Mouse (Mus musculus): Measurements from ENCODE around the gene Srd5a3.

Gene Srd5a3

GRCm38 (mm10) chr5:76154434-76155165, 14.5 kb downstream of the Srd5a3 start:
- peak; percentile 33 for DNase-seq

DNA sequence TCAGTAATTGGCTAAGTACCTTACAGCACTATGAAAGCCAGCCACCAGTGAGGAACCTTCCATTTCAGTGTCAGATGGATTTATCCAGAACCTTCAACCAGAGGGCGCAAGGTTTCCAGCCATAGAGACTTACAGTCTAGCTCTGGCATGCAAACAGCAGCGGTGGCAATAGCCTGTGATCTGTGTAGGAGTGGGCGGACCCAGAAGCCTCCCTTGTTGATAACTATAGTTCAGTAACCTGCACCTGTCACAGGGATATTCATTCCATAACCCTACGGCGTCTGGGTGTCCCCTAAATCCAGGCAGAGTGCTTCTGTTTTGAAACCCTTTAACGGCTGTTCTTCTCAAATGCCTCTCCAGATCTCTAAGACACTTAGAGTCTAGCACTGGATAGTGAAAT, 19.5 kb downstream of the Srd5a3 start:
- no peak for DNase-seq

DNA sequence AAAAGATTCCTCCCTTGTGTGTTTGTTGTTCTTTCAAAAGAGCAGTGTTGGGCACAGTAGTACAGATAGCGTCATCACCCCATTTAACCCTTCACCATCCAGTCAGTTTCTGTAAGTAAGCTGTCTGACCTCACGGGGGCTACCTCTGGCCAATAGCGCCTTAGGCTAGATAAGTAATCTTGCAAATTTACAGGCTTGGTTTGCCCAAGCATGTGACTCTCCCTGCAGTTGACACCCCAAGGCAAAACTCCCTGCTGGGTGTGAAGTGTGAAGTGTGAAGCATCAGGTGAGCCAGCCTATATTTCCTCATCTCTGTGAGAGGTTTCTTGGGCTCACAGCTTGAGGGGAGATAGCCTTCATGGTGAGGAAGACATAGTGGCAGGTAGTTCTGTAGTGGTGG, 20.0 kb downstream of the Srd5a3 start:
- no peak for DNase-seq

DNA sequence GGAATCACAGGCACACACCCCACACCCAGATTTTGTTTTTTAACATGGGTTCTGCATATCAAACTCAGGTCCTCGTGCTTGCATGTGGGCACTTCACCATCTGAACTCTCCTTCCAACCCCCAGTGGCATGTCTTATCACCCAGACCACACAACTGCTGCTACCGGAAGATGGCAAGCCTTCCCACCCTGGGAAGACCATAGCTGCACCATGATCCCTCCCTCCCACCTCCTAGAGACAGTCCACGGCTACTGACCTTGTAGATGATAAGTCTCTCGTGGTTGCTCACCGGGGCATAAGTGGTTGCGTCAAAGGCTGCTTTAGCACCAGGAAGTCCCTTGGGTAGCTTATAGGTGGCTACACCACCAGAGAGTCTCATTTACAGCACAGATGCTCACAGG, 21.4 kb downstream of the Srd5a3 start:
- no peak for DNase-seq

DNA sequence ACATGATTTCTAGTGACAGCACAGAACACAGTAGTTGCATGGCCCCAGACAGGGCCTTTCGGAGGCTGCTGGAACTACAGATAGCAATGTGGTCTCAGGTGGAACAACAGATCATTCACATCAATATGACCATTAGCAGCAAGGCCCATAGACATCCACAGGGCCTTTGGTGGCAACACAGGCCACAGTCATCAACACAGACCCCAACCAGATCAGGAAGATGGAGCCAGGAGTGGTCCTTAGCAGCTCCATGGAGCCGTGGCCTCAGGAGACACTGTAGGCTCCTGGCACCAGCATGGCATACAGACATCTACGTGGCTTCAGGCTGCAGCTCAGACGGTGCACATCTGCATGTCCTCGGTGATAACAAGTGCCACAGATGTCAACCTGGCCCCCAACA, 22.9 kb downstream of the Srd5a3 start:
- DNase-seq: no peak

DNA sequence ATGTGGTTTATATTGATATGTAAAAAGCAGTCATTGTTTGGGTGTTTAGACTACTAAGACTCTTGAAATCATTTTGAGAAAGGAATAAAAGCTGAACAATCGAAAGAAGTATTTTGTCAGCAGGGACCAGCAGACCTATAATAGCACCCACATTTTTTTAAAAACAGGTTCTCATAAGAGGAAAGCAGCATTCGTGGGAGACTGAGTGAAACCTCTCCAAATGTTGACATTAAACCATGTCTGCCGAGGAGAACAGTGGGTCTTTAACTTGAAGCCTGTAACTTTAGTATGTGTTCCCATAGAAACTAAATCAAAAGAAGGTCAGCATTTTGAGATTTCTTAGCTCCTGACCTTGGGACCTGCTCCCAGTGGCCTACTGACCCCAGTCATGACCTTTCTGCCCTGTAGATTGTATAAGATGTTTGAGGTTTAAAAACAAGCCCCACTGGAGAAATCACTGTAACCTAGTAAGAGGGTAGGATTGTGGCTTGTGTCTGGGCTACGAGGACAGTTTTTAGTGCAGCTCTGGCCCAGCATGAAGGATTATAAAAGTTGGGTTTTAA, 23.8 kb downstream of the Srd5a3 start:
- DNase-seq: no peak

- no peak for DNase-seq
Measured at GRCm38 (mm10) chr5:76164827-76165226, 24.8 kb downstream of the Srd5a3 start.

DNA sequence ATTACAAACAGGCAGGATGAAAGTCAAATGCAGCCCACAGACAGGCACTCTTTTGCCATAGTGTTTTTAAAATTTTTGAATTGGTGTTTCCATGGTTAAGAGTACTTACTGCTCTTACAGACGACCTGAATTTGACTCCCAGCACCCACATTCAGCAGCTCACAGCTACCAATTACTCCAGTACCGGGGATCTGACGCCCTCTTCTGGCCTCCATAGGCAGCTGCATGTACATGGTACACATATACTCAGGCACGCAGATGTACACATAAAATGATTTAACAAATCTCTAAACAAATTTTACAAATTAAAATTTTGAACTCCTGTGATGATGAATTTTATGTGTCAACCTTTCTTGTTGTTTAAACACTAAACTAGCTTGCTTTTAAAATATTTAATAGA, 30.5 kb downstream of the Srd5a3 start:
- no peak for DNase-seq

GRCm38 (mm10) chr5:76171039-76171438, 31.0 kb downstream of the Srd5a3 start:
- no peak for DNase-seq

DNA sequence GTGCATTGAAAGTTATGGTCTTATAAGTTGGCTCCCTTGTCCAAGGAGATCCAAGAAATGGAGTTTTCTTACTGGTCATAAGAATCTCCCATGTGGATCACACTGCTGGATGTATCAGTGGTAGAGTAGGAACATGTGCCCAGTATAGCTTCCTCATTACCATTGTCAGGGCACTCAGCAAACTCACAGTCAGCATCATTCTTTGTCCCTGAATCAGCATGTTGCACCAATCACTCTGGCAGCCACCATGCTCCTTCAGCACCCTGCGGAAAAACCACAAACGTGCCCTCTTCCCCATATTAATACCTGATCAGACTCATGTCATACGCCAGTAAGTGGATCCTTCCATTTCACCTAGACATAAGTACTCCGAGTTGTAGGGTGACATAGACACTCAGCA, 35.0 kb downstream of the Srd5a3 start:
- DNase-seq: no peak

GRCm38 (mm10) chr5:76176411-76176810, 36.3 kb downstream of the Srd5a3 start:
- DNase-seq: peak; percentile 32

- no peak for DNase-seq
Measured at GRCm38 (mm10) chr5:76176841-76177240, 36.8 kb downstream of the Srd5a3 start.

- DNase-seq: no peak
Measured at GRCm38 (mm10) chr5:76177664-76178063, 37.6 kb downstream of the Srd5a3 start.

DNA sequence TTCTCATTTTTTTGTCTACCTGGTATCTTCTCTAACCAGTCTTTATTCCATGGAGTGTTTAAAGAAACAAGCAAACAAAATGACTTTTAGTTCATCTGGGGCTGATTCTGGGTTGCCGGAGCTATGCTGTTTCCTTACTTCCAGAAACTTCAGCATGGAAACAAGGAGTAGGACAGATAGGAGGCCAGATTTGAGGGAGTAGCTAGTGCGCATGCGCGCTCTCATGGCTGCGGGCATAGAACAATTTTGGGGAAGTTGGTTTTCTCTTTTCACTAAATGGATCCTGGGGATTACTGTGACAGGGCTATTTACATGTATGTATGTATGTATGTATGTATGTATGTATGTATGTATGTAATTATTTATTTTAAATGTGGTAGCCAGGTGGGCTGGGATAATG, 39.1 kb downstream of the Srd5a3 start:
- DNase-seq: no peak

GRCm38 (mm10) chr5:76179791-76180190, 39.7 kb downstream of the Srd5a3 start:
- no peak for DNase-seq

DNA sequence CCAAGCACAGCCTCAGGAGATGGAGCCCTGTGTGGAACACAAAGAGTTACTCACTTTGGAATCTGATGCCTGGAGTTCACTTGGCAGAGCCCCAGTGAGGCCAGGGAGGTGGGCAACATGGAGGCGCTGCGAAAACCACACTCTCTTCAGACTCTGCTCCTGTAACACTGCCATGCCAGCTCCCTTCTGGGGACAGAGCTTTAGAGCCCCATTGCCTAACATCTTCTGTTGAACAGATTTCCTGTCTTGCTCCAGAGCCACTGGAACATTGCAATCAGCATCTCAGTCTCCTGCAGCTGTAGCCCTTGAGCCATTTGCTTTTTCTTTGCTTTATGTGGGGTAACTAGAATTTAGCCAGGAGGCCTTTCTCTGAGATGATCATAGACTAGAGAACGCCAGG, 42.3 kb downstream of the Srd5a3 start:
- peak; percentile 19 for DNase-seq

DNA sequence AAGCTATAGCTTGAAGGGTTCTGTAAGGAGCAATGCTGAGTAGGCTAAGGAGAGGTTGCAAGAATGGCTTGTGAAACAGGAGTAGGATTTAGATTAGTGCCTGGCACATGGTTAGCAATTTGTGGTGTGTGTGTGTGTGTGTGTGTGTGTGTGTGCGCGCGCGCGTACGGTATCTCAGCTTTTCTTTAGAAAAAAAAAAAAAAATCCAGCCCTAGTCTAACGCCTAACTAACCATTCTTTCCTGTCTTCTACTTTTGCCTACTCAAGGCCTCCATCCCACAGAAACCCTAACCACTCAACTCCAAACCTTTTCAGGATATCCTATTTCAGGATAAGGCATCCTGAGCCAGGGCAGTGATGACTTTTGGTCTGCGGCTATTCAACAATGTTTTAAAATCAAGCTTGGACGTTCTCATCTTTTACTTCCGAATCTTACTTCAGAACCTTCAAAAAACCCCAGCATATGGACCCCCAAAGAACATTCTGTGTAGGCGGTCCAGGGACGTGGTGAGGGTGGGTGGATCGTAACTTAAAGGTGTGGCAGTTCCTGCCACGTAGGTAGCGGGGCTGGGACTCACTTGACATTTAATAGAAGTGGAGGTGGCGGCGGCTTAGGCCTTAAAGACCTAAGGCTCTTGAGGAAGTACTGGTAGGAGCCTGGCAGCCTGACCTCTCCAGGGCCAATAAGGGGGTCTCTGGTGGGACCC, 43.1 kb downstream of the Srd5a3 start:
- no peak for DNase-seq

- DNase-seq: peak; percentile 96
Measured at GRCm38 (mm10) chr5:76183750-76184261, 43.7 kb downstream of the Srd5a3 start, which contains the start of gene Tmem165. Tmem165 (plus strand) TSS chr5:76183880.

DNA sequence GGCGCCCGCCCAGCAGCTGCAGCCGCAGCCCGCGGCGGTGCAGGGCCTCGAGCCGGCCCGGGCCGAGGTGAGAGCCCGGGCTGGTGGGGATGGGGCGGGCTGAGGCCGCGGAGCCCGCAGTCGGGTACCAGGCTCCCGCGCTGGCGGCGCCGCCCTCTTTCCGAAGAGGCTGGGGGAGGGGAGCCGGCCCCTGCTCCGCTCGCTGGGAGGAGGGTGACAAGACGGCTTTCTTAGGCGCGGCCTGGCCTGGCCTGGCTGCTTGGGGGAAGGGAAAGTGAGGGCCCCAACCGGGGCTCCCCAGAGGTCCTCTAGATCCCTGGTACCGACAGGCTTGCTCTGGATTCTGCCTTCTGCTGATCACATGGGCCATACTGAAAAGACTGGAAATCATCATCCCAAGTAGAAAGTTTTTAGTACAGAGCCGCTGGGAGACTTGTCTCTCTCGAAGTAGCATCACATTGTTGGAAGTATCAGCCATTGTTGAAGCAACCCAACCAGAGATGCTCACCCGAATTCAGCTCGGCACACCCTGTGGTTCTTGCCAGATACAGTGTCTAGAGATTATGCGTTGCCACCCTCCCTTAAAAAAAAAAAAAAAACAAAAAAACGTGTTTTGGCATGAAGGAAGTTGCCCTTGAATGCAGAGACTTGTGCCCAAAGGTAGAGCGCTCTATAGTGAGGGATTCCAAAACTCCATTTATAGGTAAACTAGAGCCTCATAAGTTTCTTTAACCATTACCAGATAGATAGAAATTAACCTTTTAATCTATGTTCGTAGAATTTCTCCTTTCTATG, 44.4 kb downstream of the Srd5a3 start:
- DNase-seq: peak; percentile 88

DNA sequence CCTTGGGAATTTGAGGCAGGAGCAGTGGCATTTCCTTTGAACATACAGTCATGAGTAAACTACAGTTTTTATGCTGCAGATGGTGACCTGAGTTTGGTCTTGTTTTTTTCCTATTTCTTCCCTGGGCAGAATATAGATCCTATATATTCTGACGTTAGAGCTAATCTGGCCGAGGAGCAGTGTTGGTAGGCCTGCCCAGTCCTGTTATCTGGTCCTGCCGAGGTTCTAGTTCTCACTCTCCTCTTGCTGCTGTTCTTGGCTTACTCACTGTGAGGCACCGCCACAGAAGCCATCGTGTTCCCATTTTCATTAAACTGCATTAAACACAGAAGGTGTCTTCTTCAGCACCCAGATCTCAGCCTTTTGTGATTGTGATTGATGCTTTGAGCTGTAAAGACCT, 47.8 kb downstream of the Srd5a3 start:
- no peak for DNase-seq

- DNase-seq: no peak
Measured at GRCm38 (mm10) chr5:76190609-76191008, 50.5 kb downstream of the Srd5a3 start.

DNA sequence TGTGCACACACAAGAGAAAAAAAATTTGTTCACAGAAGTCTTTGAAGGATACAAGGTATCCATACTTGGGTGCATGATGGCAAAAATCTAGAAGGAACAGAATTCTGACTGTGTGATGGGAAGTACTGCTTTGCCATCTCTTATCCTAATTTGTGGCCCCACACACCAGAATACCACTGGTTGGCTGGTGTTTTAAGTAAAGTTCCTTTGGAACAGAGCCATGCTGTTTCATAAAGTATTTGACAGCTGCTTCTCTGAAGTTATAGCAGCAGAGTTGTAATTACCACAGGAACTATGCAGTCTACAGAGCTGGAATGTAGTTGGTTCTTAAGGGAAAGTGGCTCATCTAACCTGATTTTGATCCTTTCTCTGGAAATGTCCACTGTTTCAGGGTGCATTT, 53.0 kb downstream of the Srd5a3 start:
- DNase-seq: no peak

DNA sequence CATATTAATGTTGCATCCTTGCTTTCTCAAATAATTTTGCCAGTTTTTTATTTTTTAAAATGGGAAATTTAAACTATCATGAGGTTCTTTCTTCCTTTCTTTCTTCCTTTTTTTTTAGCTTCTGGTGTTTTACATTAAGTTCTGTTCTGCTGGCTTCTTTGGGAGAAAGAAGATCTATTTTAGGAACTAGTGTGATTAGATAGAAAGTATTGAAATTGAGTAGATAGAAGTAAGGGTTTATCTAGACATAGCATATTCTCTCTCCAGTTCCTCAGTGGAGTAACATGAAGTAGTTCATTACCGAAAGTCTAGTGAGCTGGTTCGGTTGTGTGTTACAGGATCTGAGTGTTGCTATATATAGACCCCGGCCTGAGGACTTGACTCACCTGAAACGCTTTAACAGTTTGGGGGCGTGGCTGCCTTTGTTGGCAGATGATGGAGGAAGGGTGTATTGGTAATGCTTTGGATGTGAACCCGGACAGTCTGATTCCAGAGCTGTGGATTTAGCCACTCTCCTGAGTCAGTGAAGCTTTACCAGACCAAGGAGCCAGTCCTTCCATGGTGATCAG, 54.4 kb downstream of the Srd5a3 start:
- DNase-seq: peak; percentile 47

Data from lung, postnatal 10 days (tissue).